Mouse (Mus musculus) B cell, adult 62 days (primary cell): ENCODE measurements around the gene Samd1. TPM values are rescaled to one million over a fixed set of nuclear protein-coding genes. Genes with fewer than 3 reads are reported as not detected.

Source experiments
- total RNA-seq: library from RNA; stranded (reverse); gene quantifications from 4 replicates; pipeline ENCODE4 v1.2.4, GENCODE M21; 2023

The Samd1 gene
- 43.8 to 51.9 TPM (median 45.4 TPM) in 4 replicates for total RNA-seq

DNA sequence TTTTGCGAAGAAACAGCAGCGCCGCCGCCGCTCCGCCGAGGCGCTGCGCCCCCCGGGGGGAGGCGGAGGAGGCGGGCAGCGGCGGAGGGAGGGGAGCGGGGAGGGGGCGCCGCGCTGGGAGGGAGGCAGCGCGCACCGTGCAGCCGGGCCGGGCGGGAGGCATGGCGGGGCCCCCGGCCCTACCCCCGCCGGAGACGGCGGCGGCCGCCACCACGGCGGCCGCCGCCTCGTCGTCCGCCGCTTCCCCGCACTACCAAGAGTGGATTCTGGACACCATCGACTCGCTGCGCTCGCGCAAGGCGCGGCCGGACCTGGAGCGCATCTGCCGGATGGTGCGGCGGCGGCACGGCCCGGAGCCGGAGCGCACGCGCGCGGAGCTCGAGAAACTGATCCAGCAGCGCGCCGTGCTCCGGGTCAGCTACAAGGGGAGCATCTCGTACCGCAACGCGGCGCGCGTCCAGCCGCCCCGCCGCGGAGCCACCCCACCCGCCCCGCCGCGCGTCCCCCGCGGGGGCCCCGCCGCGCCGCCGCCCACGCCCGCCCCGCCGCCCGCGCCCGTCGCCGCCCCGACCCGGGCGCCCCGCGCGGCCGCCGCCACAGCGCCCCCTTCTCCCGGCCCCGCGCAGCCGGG is at the start of gene Samd1:
TSS of gene Samd1 (plus strand) at position 162 of the 631 bp plus-strand sequence.

DNA sequence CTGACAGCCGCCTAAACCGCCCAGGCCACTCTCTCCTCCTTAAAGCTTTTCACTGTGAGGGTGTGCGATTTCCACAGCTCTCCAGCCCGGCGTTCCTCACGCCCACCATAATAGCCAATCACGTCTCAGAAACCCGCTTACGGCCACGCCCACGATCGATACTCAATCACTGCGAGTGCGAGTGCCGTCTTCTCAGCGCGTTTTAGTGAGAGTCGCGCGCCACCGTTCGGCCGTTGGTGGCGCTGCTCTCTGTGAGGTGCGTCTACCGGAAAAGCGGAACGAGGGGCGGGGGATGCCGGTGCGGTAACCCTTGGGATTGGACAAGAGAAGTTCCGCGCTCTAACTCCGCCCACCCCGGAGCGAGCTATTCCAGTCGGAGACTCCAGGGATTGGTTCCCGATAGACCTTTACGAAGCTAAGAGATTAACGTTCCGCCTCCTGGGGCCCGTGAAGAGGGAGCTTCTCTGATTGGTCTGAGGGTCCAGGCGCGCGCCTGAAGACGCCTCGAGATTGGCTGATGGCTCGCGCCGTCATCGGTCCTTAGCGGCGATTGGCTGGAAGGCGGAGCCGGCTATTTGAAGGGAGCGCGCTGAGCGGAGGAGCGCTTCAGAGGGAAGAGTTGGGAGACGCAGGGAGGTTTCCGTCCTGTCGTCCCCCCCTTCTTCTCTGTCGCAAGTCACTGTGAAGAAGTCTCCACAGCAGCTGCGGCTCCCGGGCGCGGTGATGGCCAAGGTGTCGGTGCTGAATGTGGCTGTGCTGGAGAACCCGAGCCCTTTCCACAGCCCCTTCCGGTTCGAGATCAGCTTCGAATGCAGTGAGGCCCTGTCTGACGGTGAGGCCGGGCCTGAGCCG is 42.1 kb upstream of the Samd1 start, which contains the start of the genes Gm10644 and Asf1b:
TSS of gene Gm10644 (minus strand) at position 100 of the 852 bp plus-strand sequence.
TSS of gene Asf1b (plus strand) at position 402 of the 852 bp plus-strand sequence.

DNA sequence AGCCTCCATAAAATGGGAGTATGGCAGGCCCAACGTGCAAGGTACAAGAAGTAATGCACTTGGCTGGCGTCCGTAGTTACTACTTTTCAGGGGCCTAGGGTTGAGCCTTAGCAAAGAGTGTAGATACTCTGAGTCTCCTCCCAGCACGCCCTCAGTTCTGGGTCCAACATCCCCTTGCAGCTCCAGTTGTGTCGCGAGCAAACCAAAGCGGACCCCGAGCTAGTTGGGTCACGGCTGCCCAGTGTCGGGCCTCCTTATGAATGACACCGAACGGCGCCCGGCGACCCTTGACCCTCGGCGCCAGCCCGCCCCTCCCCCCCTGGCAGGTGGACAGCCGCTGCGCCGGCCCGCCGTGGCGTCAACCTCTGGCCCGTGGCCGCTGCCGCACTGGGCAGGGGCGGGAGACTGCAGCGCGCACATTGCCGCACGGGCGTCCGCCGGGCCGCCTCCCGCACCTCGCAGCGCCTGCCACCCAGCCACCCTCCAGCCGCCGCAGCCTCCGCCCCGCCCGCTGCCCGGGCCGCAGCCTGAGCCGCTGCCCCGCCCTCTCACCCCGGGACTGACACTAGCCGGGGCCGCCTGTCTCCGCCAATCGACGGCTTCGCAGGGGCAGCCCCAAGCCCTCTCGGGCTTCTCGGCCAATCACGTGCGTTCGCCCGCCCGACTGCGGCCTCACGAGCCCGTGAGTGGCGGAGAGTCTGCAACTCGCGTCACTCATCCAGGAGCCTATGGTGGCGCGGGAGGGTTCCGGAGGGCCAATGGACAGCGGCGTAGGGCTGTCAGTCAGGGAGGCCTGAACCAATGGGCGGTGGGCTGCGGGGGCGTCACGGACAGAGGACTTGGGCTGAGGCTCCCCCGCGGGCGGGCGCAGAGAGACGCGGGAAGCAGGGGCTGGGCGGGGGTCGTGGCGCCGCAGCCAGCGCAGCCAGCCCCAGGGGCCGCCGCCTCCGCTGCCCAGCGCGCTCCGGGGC is 25.0 kb upstream of the Samd1 start, which contains the start of gene Prkaca:
TSS of gene Prkaca (plus strand) at position 844 of the 971 bp plus-strand sequence.

DNA sequence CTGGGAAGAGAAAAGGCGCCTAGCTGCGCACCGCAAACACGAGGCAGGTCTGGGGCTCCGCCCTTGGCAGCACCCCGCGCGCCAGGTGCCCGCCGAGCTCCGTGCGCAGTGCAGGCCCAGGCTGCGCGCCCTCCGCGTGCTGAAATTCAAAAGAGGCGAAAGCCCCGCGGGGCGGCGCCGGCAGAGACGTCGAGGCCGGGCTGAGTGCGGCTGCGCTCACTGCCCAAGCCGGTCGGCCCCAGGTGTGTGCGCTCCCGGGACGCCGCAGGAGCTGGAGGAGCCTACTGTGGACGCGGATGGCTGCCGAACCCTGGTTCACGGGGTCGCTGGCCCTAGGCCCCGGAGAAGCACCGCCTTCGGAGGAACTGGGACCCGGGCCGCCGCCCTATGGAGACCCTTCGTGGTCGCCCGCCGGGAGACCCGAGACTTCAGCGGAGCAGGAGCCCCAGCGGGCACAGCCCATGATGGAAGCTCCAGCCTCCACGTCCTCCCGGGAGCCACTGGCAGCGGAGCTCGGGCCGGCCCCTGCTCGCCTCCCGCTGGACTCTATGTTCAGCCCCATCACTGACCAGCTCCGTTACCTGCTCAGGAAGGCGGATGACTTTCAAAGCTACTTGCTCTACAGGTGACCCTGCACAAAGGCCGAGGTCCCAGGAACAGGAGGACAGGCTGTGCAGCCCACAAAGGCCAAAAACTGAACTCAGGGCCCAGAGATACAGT is 4.0 kb downstream of the Samd1 start, which contains the start of gene 1700067K01Rik:
TSS of gene 1700067K01Rik (plus strand) at position 222 of the 720 bp plus-strand sequence.

GRCm38 (mm10) chr8:84011705-84012498 is 14.4 kb downstream of the Samd1 start, which contains the start of gene 2210011C24Rik:
TSS of gene 2210011C24Rik (minus strand) at chr8:84012171.

DNA sequence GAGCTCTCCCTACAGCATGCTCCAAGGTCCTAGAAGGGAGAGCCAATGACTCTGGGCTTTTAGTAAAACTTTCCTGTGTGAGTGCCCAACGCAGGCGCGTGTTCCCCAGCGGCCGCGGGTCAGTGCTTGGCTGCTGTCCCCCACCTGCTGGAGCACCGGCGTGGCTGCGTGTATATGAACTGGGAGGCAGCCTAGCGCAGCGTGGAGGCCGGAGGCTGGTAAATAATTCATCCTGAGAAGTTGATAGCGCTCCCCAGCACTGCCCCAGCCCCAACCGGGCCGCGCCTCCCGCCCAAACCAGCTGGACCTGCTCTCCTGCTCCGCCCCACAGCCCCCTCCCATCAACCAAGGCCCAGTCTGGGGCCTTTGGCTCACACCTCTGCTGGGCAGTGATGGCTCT is 23.6 kb downstream of the Samd1 start, which contains the start of gene Palm3:
TSS of gene Palm3 (plus strand) at position 376 of the 400 bp plus-strand sequence.

GRCm38 (mm10) chr8:84042066-84042947 is 44.8 kb downstream of the Samd1 start, which contains the start of gene Il27ra:
TSS of gene Il27ra (minus strand) at chr8:84042589.

DNA sequence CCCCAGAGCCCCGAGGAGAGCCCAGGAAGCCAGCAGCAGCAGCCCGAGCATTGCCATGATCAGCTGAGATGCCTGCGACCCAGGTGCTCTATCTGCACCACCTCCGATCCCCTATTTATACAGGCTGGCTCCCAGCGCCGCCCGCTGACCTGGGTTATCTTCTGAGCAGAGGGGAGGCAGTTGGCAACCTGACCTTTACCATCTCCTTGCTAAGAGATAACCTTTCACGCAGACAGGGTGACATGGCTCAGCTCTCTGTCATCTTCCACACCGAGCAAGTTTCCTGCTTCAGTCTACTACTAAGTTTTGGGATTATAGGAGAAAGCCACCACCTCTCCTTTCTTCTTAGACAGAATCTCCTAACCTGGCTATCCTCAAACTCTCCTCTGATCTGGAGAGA is 47.4 kb downstream of the Samd1 start, which contains the start of gene Rln3:
TSS of gene Rln3 (minus strand) at position 101 of the 400 bp plus-strand sequence.

Other genes with a start within 250 kb of the Samd1 start
- gene Adgrl1, start 97.6 kb upstream of the Samd1 start, total RNA-seq, result 6.7 to 10.1 TPM (median 8.4 TPM) in 4 replicates
- gene Gm10644, start 42.5 kb upstream of the Samd1 start, total RNA-seq, result 1.3 to 1.7 TPM (median 1.6 TPM) in 4 replicates
- 8.2 to 11.7 TPM (median 9.8 TPM) in 4 replicates for gene Asf1b, start 42.2 kb upstream of the Samd1 start, total RNA-seq
- gene Prkaca, start 24.7 kb upstream of the Samd1 start, total RNA-seq, result 39.9 to 46.7 TPM (median 43.9 TPM) in 4 replicates
- 1.4 to 1.5 TPM in 2 of 4 replicates, not detected in the others for gene 1700067K01Rik, start 3.8 kb downstream of the Samd1 start, total RNA-seq
- gene 2210011C24Rik, start 14.5 kb downstream of the Samd1 start, total RNA-seq, result not detected in 4 replicates
- not detected in 4 replicates for gene Palm3, start 23.8 kb downstream of the Samd1 start, total RNA-seq
- 78.5 to 94.8 TPM (median 84.7 TPM) in 4 replicates for gene Il27ra, start 44.9 kb downstream of the Samd1 start, total RNA-seq
- not detected in 4 replicates for gene Rln3, start 47.3 kb downstream of the Samd1 start, total RNA-seq
- 5.6 to 8.3 TPM (median 7.3 TPM) in 4 replicates for gene Gm10643, start 67.5 kb downstream of the Samd1 start, total RNA-seq
- gene Rfx1, start 69.2 kb downstream of the Samd1 start, total RNA-seq, result 99.2 to 107 TPM (median 104 TPM) in 4 replicates
- 48.7 to 58.3 TPM (median 52.6 TPM) in 4 replicates for gene Dcaf15, start 107.1 kb downstream of the Samd1 start, total RNA-seq
- 0.20 to 0.24 TPM in 2 of 4 replicates, not detected in the others for gene Podnl1, start 128.3 kb downstream of the Samd1 start, total RNA-seq
- gene Cc2d1a, start 150.3 kb downstream of the Samd1 start, total RNA-seq, result 26.2 to 35.4 TPM (median 28.7 TPM) in 4 replicates
- gene 4930432K21Rik, start 150.4 kb downstream of the Samd1 start, total RNA-seq, result 1.2 to 1.4 TPM (median 1.3 TPM) in 4 replicates
- not detected in 4 replicates for gene Nanos3, start 187.5 kb downstream of the Samd1 start, total RNA-seq
- 28.2 to 33.1 TPM (median 30.3 TPM) in 4 replicates for gene Zswim4, start 239.4 kb downstream of the Samd1 start, total RNA-seq